Comparison of ENCODE assay signal across 23 mouse cellular contexts in genomic region chr13:44579215-44579614, GRCm38 (mm10).
DNase-seq lines count a peak whose midpoint lies in the region; ATAC-seq lines count a peak whose summit lies in the region.
"Had no signal": no experiment of that assay in that cellular context is flagged by ENCODE, and none has a peak within 500 bp of the region (broad histone marks: within the 10 kb centered on the region; RNA-seq: fewer than 3 reads in every experiment).

No protein-coding gene starts in this region.

- H3K9ac ChIP-seq in midbrain, embryonic 16.5 days (ENCODE audit: low read depth, low read length) = no peak overlapping the region
- H3K9ac ChIP-seq: forebrain, postnatal 0 days; hindbrain, embryonic 12.5 days; hindbrain, embryonic 15.5 days had no signal

- H3K27me3 ChIP-seq in midbrain, embryonic 16.5 days (ENCODE audit: control insufficient read depth, insufficient read depth, low read depth, low read length) = no peaks in the 10 kb centered on the region
- H3K27me3 ChIP-seq: hindbrain, embryonic 12.5 days; hindbrain, embryonic 15.5 days had no signal

- 0 out of 2 replicates have a peak, but pooled peaks cover 4% of the 10 kb centered on the region for H3K9me3 ChIP-seq in midbrain, embryonic 16.5 days (replicated peaks; ENCODE audit: control insufficient read depth, low read length, poor library complexity, severe bottlenecking)

- H3K4me2 ChIP-seq in midbrain, embryonic 16.5 days (ENCODE audit: low read length) = no peak overlapping the region
- H3K4me2 ChIP-seq: heart, embryonic 11.5 days; hindbrain, embryonic 12.5 days; hindbrain, embryonic 15.5 days had no signal

- H3K36me3 ChIP-seq in midbrain, embryonic 16.5 days (ENCODE audit: control insufficient read depth, insufficient read depth, low read length) = no peaks in the 10 kb centered on the region
- H3K36me3 ChIP-seq: hindbrain, embryonic 12.5 days; hindbrain, embryonic 15.5 days had no signal

- no peak overlapping the region for H3K4me3 ChIP-seq in midbrain, embryonic 16.5 days (ENCODE audit: low read depth, low read length)
- H3K4me3 ChIP-seq: gastrocnemius, adult 2 months; hindbrain, embryonic 12.5 days; hindbrain, embryonic 15.5 days had no signal

- WGBS in midbrain, embryonic 16.5 days = 96% methylated on average over 5 of the region's 5 CpGs

- no peak overlapping the region for H3K27ac ChIP-seq in midbrain, embryonic 16.5 days (ENCODE audit: low read length)
- H3K27ac ChIP-seq: gastrocnemius, adult 2 months; hindbrain, embryonic 12.5 days; hindbrain, embryonic 15.5 days had no signal

- ATAC-seq in megakaryocyte, adult 5-6 weeks (ENCODE audit: poor library complexity, severe bottlenecking) = peak; percentile 62
- no peak for ATAC-seq in midbrain, embryonic 16.5 days
- ATAC-seq: CD4-positive, CD25-positive, alpha-beta regulatory T cell, adult 4 months; forebrain, embryonic 14.5 days; forebrain, postnatal 0 days; inflammation-experienced regulatory T-cells, adult 6 months; intestine, embryonic 16.5 days had no signal

- DNase-seq in 416B (ENCODE audit: low read depth) (peak; percentile 49), R1 (ENCODE audit: low read depth, low spot score) (peak; percentile 58)
- DNase-seq in lung, postnatal 14 days = no peak
- no peak for DNase-seq in embryo, embryonic 11 days
- DNase-seq: adrenal gland, postnatal 14 days; B cell, adult 2 months; cerebellum, adult 11-12 months; cerebellum, adult 8-10 months; cerebellum, postnatal 10 days; cerebellum, postnatal 36 days; forebrain, postnatal 0 days; gastrocnemius, adult 2 months; gastrocnemius, postnatal 14 days; heart, adult 11 months had no signal

- peaks cover 25% of the 10 kb centered on the region for H3K4me1 ChIP-seq in midbrain, embryonic 16.5 days (ENCODE audit: control insufficient read depth, insufficient read depth, low read length)

Comparison
In these comparisons a context has a peak if more than half of its experiments do, and no peak if none do; other contexts are left out.
1. DNase-seq: peak in 416B (single experiment) and R1 (single experiment); none in lung, postnatal 14 days (single experiment) and embryo, embryonic 11 days (single experiment).